Mouse (Mus musculus) megakaryocyte, embryonic 14.5 days (primary cell): Measurements from ENCODE around the gene Eef1g. TPM values are rescaled to one million over a fixed set of nuclear protein-coding genes. Genes with fewer than 3 reads are reported as not detected.
A peak's percentile ranks its signal among the peaks of the same experiment; 100 is the strongest.

Source experiments
- H3K27me3 ChIP-seq: replicated peaks from 2 replicates; pipeline ENCODE3; 2012; ENCODE audit warnings: inconsistent platforms
- H3K36me3 ChIP-seq: replicated peaks from 2 replicates; pipeline ENCODE3; 2012; ENCODE audit warnings: low read length, inconsistent platforms, mixed read lengths
- H3K4me1 ChIP-seq: 2 replicates; pipeline ENCODE4 v1.6.1; 2012; ENCODE audit warnings: inconsistent platforms
- H3K4me3 ChIP-seq: replicated peaks from 2 replicates; pipeline ENCODE3; 2012; ENCODE audit warnings: moderate library complexity, mild to moderate bottlenecking, inconsistent platforms
- H3K9me3 ChIP-seq: 2 replicates; pipeline ENCODE4 v1.6.1; 2012; ENCODE audit warnings: inconsistent platforms
- FLI1 ChIP-seq: IDR thresholded peaks from 2 replicates; pipeline ENCODE4 v1.6.1; 2012; ENCODE audit warnings: low read length, inconsistent platforms, mixed read lengths
- GATA1 ChIP-seq: IDR thresholded peaks from 3 replicates; pipeline ENCODE4 v1.6.1; 2012; ENCODE audit warnings: mixed read lengths, low read length, inconsistent platforms, borderline replicate concordance
- polyA plus RNA-seq: library from polyadenylated mRNA; stranded (reverse); fragments of >175 nt; gene quantifications from 2 replicates; pipeline ENCODE4 v1.2.3, GENCODE M21; 2012; ENCODE audit warnings: low replicate concordance; ENCODE audit not compliant: insufficient read depth

The Eef1g gene
- polyA plus RNA-seq, 1 experiment: 78.5 TPM

- peaks cover 17% of the 10 kb centered on the region for H3K27me3 ChIP-seq
- H3K36me3 ChIP-seq: peaks cover 35% of the 10 kb centered on the region
- peaks cover 69% of the 10 kb centered on the region for H3K4me1 ChIP-seq
- no peak for TF ChIP-seq FLI1
- no peak for TF ChIP-seq GATA1
- H3K4me3 ChIP-seq: peak overlapping the region; percentile 74
- H3K9me3 ChIP-seq: no peaks in the 10 kb centered on the region
Observed at GRCm38 (mm10) chr19:8982303-8983149, 15.7 kb downstream of the Eef1g start.

DNA sequence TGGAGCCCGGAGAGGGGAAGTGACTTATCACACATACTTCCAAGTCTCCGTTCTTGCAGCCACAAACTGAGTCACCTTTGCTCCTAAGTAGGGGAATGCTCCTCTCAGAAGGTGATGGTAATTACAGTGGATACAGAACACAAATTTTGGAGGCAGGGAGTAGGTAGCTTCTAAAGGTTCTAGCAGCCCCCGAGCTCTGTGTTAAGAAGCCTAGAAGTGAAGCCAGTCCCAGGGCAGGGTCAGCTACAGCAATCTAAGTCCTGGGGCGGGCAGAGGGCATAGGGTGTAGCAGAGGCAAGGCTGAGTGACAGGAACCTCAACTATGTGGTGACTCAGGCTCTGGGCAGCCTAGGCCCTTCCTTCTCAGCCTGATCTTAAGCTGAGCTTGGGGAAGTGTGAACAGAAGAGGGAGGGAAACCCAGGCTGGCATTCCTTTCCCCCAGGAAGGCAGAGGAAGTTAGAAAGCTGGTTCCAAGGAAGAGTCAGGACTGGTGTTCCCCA lies 16.4 kb downstream of the Eef1g start:
- H3K36me3 ChIP-seq: peaks cover 29% of the 10 kb centered on the region
- TF ChIP-seq GATA1 (no peak), FLI1 (no peak)
- H3K9me3 ChIP-seq: no peaks in the 10 kb centered on the region
- H3K4me1 ChIP-seq: peaks cover 74% of the 10 kb centered on the region
- H3K27me3 ChIP-seq: peaks cover 24% of the 10 kb centered on the region
- H3K4me3 ChIP-seq: peak overlapping the region; percentile 74

- H3K27me3 ChIP-seq: peaks cover 36% of the 10 kb centered on the region
- H3K4me1 ChIP-seq: peaks cover 74% of the 10 kb centered on the region
Observed at GRCm38 (mm10) chr19:8984255-8984868, 17.5 kb downstream of the Eef1g start.

DNA sequence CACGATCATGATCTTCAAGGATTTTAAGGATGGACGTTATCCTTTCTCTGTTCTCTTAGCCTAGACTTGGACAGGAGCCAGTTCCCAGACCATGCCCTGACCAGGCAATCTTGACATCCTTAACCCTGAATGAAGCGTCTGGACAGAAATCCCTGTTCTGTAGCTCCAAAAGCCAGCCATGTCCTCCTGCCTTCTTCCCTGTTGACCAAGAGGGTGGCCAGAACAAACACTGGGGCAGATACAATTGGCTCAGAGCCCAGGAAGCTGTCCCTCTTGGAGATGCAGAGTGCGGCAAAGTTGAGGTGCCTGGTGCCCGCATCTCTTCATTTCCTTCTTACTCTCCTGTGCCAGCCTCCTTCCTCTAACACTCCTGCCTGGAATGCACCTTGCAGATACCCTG lies 19.1 kb downstream of the Eef1g start:
- Histone ChIP-seq H3K4me3 (no peak overlapping the region), H3K27me3 (peaks cover 50% of the 10 kb centered on the region), H3K9me3 (no peaks in the 10 kb centered on the region), H3K4me1 (peaks cover 75% of the 10 kb centered on the region), H3K36me3 (peaks cover 2% of the 10 kb centered on the region)
- TF ChIP-seq GATA1 (no peak), FLI1 (no peak)

More at GRCm38 (mm10) chr19:8984255-8984868, 17.5 kb downstream of the Eef1g start:
- Histone ChIP-seq H3K4me3 (no peak overlapping the region), H3K9me3 (no peaks in the 10 kb centered on the region), H3K36me3 (peaks cover 17% of the 10 kb centered on the region)
- no peak for TF ChIP-seq GATA1
- TF ChIP-seq FLI1: no peak

DNA sequence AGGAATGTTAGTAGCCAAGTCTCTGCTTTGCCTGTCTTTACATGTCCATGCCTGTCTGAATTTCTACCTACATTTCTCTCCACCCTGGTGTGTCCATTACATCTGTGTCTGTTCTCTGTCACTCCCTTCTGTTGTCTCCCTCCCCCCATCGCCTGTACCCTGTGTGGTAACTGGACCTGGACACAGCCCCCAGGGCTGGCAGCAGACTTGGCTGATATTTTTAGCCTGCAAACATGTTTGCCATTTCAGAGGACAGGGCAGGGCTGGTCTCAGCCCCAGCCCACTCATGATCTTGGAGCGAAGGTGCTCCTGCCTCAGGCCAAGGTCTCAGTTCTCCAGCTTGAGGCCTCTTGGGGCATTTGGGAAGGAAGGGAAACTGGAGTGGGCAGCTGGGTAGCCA lies 21.0 kb downstream of the Eef1g start:
- peaks cover 59% of the 10 kb centered on the region for H3K27me3 ChIP-seq
- H3K9me3 ChIP-seq: no peaks in the 10 kb centered on the region
- no peak overlapping the region for H3K4me3 ChIP-seq
- H3K36me3 ChIP-seq: no peaks in the 10 kb centered on the region
- no peak for TF ChIP-seq FLI1
- TF ChIP-seq GATA1: no peak
- H3K4me1 ChIP-seq: peaks cover 61% of the 10 kb centered on the region

- Histone ChIP-seq H3K36me3 (no peaks in the 10 kb centered on the region), H3K4me3 (peak overlapping the region; percentile 93), H3K4me1 (peaks cover 61% of the 10 kb centered on the region), H3K27me3 (peaks cover 59% of the 10 kb centered on the region), H3K9me3 (no peaks in the 10 kb centered on the region)
- no peak for TF ChIP-seq FLI1
- TF ChIP-seq GATA1: no peak
Observed at GRCm38 (mm10) chr19:8988346-8989065, 21.7 kb downstream of the Eef1g start.

GRCm38 (mm10) chr19:8989066-8989566 lies 22.3 kb downstream of the Eef1g start, which contains the start of gene Ahnak:
Ahnak (plus strand) TSS chr19:8989284.
- Histone ChIP-seq H3K9me3 (no peaks in the 10 kb centered on the region), H3K36me3 (no peaks in the 10 kb centered on the region), H3K4me3 (peak within 1 kb of the TSS; percentile 93), H3K27me3 (peaks cover 59% of the 10 kb centered on the region), H3K4me1 (peaks cover 55% of the 10 kb centered on the region)
- no peak for TF ChIP-seq FLI1
- TF ChIP-seq GATA1: no peak

- Histone ChIP-seq H3K27me3 (peaks cover 59% of the 10 kb centered on the region), H3K9me3 (no peaks in the 10 kb centered on the region), H3K4me1 (peaks cover 48% of the 10 kb centered on the region), H3K36me3 (no peaks in the 10 kb centered on the region), H3K4me3 (peak overlapping the region; percentile 93)
- TF ChIP-seq FLI1: no peak
- TF ChIP-seq GATA1: no peak
Observed at GRCm38 (mm10) chr19:8989567-8990431, 23.0 kb downstream of the Eef1g start.

DNA sequence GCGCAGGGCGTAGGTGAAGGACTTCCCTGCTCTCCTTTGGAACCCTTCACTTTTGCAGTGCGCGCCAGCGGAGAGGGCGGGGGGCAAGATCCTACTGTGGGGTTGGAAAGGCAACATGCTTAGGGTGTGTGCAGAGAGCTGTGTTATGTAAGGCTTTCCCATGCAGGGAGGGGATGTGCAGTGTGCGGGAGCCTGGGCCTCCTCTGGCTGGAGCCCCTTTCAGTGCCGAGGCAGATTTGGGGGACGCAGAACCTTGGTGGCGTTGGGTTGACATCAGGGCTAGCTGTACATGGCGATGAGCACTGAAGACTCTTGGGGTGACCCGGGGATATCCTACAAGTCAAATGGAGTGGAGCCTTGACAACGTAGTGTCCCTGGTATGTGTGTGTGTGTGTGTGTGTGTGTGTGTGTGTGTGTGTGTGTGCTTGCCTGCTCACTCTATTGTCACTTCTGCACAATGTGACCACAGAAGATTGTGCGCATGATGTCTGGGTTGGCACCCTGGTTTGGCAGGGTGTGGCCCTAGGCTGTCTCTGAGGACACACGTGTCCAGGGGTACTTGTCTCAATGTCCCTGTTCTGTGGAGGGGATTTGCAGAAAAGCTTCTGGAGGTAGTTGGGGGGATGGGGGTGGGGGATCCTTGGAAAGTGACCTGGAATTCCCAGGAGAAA lies 23.7 kb downstream of the Eef1g start:
- peaks cover 44% of the 10 kb centered on the region for H3K4me1 ChIP-seq
- peaks cover 57% of the 10 kb centered on the region for H3K27me3 ChIP-seq
- no peaks in the 10 kb centered on the region for H3K36me3 ChIP-seq
- no peaks in the 10 kb centered on the region for H3K9me3 ChIP-seq
- no peak for TF ChIP-seq GATA1
- peak overlapping the region; percentile 88 for H3K4me3 ChIP-seq
